Mouse (Mus musculus): ENCODE data around the gene Mdga1.

The Mdga1 gene

GRCm38 (mm10) chr17:29886655-29887251, 83.1 kb downstream of the Mdga1 start:
- no peak for DNase-seq (ENCODE audit: low read depth)

GRCm38 (mm10) chr17:29886061-29886460, 83.8 kb downstream of the Mdga1 start:
- peak; percentile 31 for DNase-seq (ENCODE audit: low read depth)

GRCm38 (mm10) chr17:29884596-29884995, 85.3 kb downstream of the Mdga1 start:
- no peak for DNase-seq (ENCODE audit: low read depth)

GRCm38 (mm10) chr17:29883351-29883750, 86.5 kb downstream of the Mdga1 start:
- no peak for DNase-seq (ENCODE audit: low read depth)

GRCm38 (mm10) chr17:29882885-29883284, 87.0 kb downstream of the Mdga1 start:
- DNase-seq (ENCODE audit: low read depth) = peak; percentile 71

GRCm38 (mm10) chr17:29880251-29880650, 89.6 kb downstream of the Mdga1 start:
- DNase-seq (ENCODE audit: low read depth) = no peak

- no peak for DNase-seq (ENCODE audit: low read depth)
These were observed 90.9 kb downstream of the Mdga1 start for GRCm38 (mm10) chr17:29878990-29879389.

- DNase-seq (ENCODE audit: low read depth) = no peak
These were observed 95.7 kb downstream of the Mdga1 start for GRCm38 (mm10) chr17:29874082-29874679.

- DNase-seq (ENCODE audit: low read depth) = no peak
These were observed 96.3 kb downstream of the Mdga1 start for GRCm38 (mm10) chr17:29873580-29874015.

GRCm38 (mm10) chr17:29870316-29870715, 99.6 kb downstream of the Mdga1 start:
- DNase-seq (ENCODE audit: low read depth) = no peak

GRCm38 (mm10) chr17:29865914-29866313, 104.0 kb downstream of the Mdga1 start:
- no peak for DNase-seq (ENCODE audit: low read depth)

GRCm38 (mm10) chr17:29864440-29864839, 105.4 kb downstream of the Mdga1 start:
- DNase-seq (ENCODE audit: low read depth) = no peak

- DNase-seq (ENCODE audit: low read depth) = no peak
These were observed 110.1 kb downstream of the Mdga1 start for GRCm38 (mm10) chr17:29859788-29860283.

- peak; percentile 55 for DNase-seq (ENCODE audit: low read depth)
These were observed 111.1 kb downstream of the Mdga1 start for GRCm38 (mm10) chr17:29858764-29859163.

GRCm38 (mm10) chr17:29855702-29856580, 113.9 kb downstream of the Mdga1 start:
- DNase-seq (ENCODE audit: low read depth) = no peak

- DNase-seq (ENCODE audit: low read depth) = no peak
These were observed 115.1 kb downstream of the Mdga1 start for GRCm38 (mm10) chr17:29854835-29855234.

- DNase-seq (ENCODE audit: low read depth) = no peak
These were observed 115.5 kb downstream of the Mdga1 start for GRCm38 (mm10) chr17:29854388-29854787.

- no peak for DNase-seq (ENCODE audit: low read depth)
These were observed 116.9 kb downstream of the Mdga1 start for GRCm38 (mm10) chr17:29852846-29853486.

- DNase-seq (ENCODE audit: low read depth) = no peak
These were observed 120.5 kb downstream of the Mdga1 start for GRCm38 (mm10) chr17:29849436-29849797.

GRCm38 (mm10) chr17:29848793-29849435, 121.0 kb downstream of the Mdga1 start:
- DNase-seq (ENCODE audit: low read depth) = peak; percentile 73

GRCm38 (mm10) chr17:29847291-29847690, 122.6 kb downstream of the Mdga1 start:
- DNase-seq (ENCODE audit: low read depth) = no peak

- DNase-seq (ENCODE audit: low read depth) = no peak
These were observed 123.6 kb downstream of the Mdga1 start for GRCm38 (mm10) chr17:29846284-29846683.
